Mouse (Mus musculus) heart, postnatal 14 days (tissue): ENCODE measurements around the gene Samd4b. TPM values are rescaled to one million over a fixed set of nuclear protein-coding genes. Genes with fewer than 3 reads are reported as not detected.
"Not testable (repeated sequence)": the region's sequence is repeated elsewhere in the genome, so short reads cannot be mapped to it uniquely, and the experiment has no call there.

ENCODE experiments used
- DNase-seq, 2 experiments: peaks; one replicate each; pipeline ENCODE4 v3.0.0; 2021 to 2022
- intact Hi-C: fragments of 180-260 bp; cut with DNase I; formaldehyde crosslinking; loops from one replicate; pipeline ENCODE4 v1.15.1; 2025
- total RNA-seq, 2 experiments: library from RNA; stranded (reverse); gene quantifications; 2 replicates each; pipeline ENCODE4 v1.2.3; 2021

Gene Samd4b
- total RNA-seq, 2 experiments from 2014 or later = 32.1 to 32.4 TPM

DNA sequence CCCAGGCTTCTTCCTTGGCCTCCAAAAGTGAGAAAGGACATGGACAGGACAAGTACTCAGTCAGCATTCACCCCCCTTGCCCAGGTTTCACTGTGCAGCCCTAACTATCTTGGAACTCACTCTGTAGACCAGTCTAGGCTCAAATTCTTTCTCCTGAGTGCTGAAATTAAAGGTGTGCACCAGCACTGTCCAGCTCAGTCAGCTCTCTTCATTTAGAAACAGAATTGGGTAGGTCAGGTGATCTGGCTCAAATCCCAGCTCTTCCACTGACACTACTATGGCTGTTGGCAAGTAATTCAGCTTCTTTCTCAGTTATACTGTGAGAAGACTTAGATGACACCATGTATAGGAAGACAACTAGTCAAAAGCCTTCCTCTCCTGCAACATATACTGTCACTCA, 170.2 kb downstream of the Samd4b start:
- intact Hi-C loops = no loop called here
- peak in 1 of 2 experiments; percentile 23 for DNase-seq

DNA sequence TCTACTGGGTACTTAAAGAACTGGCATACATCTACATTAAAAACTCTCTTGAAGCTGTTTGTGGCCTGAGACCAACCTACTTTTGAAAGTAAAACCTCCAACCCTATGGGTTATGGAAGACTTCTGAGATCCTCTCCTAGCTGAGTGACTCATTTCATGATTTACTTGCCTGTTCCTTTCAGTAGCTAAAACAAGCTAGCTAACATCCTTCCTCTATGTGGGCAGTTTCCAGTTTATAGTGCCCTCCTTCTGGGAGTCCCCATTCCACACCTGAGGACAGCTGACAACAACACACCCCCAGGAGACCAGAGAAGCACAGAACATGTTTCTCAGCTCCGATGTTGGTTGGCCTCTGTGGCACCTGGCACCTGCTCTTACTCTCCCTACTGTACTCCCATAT, 174.9 kb downstream of the Samd4b start:
- DNase-seq = no peak
- intact Hi-C loops = no loop called here

DNA sequence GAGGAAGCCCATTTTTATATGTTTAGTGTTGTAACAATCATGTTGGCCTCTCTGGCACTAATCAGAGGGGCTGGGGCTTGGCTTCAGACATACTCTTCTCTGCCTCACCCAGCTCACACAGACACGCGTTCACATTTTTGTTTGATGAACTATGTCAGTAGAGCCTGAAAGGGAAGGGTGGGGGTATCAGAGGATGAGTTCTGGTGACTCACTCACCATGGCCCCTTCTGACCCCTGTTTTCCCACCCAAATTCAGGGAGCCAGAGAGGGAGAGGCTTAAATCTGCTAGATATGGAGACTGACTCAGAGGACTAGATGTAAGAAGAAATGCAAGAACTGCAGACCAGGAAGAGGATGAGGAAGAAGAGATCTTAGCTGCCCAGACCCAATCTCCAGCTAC, 178.5 kb downstream of the Samd4b start:
- DNase-seq = peak in 1 of 2 experiments; percentile 14
- intact Hi-C loops = no loop called here

DNA sequence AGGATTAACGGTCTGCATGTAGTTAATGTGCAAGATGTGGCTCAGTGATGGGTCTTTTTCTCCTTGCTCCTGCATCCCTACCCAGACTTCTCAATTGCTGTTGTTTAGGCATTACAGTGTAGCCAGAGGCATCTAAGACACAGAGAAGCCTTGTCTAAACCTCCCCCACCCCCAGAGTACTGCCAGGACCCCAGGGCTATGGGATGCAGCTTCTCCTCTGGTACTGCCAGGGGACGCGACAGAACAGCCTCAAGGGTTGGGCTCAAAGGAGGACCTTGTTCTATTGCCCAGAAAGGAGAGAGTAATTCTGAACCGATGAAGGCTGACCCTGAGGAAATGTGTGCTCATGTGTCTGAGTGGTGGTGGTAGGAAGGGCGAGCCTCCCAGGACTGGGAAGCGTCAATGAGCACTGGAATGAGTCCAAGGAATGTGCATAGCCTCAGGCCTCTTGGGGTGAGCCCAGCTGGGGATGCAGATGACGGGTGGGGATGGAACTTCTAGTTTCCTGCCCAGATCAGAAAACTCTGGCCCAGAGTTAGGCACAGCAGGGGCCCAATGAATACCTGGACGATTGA, 179.8 kb downstream of the Samd4b start:
- intact Hi-C loops = no loop called here
- DNase-seq = peak; percentile 68 to 78

DNA sequence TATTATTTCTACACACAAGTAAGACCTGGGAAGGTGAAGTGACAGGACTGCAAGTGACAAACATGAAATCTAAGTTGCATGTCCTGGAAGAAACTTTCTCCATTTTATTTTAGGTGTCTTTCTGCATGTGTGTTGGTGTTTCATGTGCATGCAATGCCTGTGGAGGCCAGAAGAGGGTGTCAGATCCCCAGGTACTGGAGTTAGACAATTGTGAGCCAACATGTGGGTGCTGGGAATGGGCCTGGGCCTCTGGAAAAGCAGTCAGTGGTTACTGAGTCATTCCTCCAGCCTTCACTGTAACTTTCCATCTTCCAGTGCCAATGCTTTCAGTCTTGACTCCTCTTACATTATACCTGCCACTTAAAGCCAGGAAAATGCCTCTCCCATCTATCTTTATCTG, 180.6 kb downstream of the Samd4b start:
- intact Hi-C loops = no loop called here
- DNase-seq = no peak

DNA sequence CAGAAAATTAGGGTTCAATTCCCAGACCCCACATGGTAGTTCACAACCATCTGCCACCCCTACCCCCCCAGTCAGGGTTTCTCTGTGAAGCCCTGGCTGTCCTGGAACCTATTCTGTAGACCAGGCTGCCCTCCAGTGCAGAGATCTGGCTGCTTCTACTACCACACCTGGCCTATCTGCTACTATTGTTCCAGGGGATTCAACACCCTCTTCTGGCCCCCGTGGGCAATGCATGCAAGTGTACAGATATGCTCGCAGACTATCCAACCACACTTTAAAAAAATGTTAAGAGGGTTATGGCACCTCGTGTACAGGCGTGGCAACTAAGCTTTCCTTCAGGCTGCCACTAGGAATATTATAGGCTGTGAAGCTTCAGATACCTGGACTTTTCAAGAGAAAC, 185.1 kb downstream of the Samd4b start:
- intact Hi-C loops = no loop called here
- DNase-seq = no peak

DNA sequence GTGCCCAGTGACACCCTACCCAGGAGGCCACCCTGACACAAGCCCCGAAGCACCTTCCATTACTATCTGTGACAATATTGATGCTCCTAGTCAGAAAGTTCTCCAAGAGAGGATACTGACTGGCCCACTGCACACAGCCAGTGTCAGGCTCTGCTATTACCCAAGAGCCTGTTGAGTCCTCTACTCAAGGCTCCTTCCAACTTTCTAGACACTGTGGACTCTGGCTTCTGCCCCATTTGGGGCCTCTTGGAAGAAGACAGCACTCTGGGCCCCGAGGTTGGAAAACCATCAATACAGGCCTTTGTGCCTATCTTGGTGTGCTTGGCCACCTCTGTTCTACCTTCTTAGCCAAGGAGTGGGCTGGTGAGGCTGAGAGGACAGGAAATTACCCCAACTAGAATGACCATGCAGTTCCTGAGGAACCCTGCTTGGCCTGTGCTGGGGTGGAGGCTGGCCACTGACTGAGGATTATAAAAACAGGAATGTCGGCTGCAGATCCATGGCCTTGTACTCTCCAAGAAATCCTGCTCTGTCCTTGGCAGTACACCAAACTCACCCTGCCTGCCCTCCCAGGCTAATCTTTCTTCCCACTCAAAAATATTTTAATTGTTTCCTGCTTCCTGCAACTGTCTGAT, 187.0 kb downstream of the Samd4b start:
- peak; percentile 73 to 80 for DNase-seq
- intact Hi-C loops = no loop called here

DNA sequence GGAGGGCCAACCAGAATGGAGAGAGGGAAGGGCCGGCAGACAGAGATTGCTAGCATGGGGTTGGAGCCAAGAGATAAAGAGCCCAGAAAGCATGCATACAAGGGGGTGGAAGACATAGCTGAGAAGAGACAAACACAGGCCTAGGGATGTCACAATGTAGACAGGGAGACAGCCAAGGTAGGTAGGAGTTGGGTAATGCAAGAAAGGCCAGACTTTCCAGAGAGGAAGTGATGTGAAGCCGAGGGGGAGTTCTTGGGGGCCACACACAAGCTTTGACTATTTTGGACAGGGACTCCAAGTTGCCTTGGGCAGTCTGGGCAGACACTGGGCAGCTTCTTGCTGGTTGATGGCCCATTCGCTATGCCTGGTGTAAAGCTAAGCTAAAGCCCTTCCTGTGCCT, 196.0 kb downstream of the Samd4b start:
- intact Hi-C loops = no loop called here

DNA sequence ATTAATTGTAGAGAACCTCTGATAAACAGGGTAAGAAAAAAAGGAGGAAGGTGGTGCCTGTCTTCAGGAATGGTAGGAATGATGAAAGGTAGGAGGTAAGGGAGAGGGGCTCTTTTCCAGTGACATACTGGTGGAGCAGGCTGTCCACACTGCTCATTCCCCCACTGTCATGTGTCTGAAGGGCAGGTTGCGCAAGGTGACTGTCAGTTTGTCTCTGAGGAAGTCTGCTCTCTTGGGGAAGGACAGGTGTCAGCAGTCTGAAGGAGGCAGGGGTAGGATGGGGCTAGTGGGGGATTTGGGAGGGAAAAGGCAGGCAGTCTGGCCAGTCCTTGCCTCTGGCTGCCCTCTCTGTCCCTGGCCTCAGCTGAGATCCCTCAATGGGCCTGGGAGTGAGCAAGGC, 196.9 kb downstream of the Samd4b start:
- intact Hi-C loops = no loop called here
- no peak for DNase-seq

More for the DNA sequence above, 196.0 kb downstream of the Samd4b start:
- DNase-seq = no peak

DNA sequence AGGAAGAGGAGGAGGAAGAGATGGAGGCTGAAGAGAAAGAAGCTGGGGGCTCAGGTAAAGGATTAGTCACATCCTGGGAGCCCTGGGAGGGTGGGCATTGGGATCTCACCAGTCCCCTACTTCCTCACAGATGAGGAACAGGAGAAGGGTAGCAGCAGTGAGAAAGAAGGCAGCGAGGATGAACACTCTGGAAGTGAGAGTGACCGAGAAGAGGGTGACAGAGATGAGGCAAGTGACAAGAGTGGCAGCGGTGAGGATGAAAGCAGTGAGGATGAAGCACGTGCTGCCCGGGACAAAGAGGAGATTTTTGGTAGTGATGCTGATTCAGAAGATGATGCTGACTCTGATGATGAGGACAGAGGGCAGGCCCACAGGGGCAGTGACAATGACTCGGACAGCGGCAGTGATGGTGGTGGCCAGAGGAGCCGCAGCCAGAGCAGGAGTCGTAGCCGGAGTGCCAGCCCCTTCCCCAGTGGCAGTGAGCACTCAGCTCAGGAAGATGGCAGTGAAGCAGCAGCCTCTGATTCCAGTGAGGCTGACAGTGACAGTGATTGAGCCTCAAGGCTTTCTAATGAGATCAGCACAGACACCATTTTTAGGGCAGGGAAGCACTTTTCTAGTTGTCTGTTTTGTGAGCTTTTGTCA, 199.1 kb downstream of the Samd4b start:
- intact Hi-C loops = no loop called here

DNA sequence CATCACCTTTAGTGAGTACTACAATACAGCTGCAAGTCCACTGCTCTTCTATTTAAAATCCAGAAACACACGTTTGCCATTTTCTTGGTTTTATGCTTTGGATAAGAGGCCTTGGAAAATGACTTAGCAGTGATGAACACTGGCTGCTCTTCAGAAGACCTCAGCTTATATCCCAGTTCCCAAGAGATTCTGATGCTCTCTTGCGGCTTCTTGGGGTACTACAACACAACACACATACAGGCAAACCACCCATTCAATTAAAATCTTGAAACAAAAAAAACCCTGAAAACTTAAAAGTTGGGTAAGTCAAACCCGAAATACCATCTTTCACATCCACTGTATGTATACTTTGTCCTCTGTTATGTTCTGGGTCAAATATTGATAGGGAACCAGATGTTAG, 199.9 kb downstream of the Samd4b start:
- DNase-seq = peak in 1 of 2 experiments; percentile 51
- intact Hi-C loops = loop anchor here (2.0 kb wide), 1 partner anchor 37 kb away; no protein-coding TSS in a partner anchor

More for the DNA sequence above, 199.1 kb downstream of the Samd4b start:
- no peak for DNase-seq

DNA sequence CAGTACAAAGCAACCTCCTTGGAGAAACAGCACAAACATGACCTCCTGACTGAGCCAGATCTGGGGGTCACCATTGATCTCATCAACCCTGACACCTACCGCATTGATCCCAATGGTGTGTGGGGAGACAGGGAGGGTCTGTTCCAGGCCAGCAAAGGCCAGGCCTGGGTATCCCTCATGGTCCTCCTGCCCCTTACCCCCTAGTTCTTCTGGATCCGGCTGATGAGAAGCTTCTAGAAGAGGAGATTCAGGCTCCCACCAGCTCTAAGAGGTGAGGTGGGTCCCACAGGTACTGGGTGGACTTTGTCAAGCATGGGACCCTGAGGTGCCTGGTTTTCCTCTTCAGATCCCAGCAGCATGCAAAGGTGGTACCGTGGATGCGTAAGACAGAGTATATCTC, 202.5 kb downstream of the Samd4b start:
- DNase-seq = no peak
- intact Hi-C loops = no loop called here

DNA sequence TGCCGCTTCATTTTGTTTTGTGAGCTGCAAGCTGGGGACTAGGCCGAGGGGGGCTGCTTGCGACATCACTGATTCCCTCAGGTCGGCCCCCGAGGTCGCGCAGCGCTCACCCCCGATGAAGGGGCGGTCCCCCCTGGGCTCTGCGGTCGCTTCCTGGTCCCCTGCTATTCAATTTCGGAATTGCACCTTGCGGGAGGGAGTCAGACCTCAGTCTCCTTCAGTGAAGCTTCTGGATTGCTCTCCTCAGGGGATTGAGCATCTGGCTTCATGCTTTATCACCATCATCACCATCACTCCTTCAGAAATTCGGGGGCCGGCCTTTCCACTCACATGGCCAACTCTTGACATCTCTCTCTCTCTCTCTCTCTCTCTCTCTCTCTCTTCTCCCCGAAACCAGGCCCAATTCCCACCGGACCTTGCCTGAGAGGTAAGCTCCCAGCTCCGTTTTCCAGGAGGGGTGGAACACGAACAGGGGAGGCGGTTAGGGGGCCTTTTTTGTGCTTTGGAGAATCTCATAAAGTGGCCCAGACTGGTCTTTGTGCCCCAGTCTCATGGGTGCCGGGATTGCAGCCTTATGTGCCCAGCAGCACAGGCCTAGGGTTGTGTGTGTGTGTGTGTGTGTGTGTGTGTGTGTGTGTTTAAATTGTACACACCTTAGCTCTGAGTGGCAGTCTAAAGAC, 204.5 kb downstream of the Samd4b start:
- intact Hi-C loops = no loop called here
- no peak for DNase-seq

DNA sequence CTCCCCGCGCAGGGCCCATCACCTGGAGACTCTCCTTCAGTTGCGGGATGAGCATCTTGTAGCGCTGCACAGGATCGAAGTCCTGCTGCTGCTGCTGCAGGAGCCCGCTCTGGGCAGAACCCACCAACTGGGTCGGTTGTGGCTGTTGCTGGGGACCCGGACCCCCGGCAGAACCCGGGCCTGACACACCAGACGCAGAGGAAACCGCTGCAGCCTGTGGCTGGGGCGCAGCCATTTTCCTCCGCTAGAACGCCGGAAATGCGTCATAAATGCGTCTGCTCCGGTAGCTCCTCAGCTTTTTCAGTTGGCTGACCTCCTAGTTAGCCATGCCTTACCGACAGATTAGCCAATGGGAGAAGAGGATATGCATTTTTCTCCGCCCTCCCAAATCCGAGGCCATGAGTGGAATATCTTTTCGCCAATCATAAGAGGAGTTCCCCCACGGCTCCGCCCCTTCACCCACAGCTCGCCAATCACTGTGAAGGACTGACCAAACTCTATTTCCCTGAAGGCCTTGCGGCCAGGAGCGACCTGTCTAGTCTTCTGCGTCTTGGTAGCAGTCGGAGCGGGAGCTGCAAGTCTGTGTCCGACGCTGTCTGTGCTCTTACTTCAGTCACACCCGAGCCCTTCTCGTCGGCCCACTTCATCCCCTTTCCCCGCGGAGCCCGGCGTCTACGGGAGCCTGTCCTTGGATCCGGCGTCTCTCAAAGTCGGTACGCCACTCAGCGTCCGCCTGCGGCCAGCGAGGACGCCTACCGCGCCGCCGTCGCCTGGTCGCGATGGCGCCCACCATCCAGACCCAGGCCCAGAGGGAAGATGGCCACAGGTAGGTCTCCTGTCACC, 205.3 kb downstream of the Samd4b start, which contains the start of the genes Med29 and Paf1:
Gene Med29, minus strand, starts transcription at position 280 of the 843 bp plus-strand sequence.
Gene Paf1, plus strand, starts transcription at position 523 of the 843 bp plus-strand sequence.
- intact Hi-C loops = no loop called here
- DNase-seq = peak; percentile 92 to 94

DNA sequence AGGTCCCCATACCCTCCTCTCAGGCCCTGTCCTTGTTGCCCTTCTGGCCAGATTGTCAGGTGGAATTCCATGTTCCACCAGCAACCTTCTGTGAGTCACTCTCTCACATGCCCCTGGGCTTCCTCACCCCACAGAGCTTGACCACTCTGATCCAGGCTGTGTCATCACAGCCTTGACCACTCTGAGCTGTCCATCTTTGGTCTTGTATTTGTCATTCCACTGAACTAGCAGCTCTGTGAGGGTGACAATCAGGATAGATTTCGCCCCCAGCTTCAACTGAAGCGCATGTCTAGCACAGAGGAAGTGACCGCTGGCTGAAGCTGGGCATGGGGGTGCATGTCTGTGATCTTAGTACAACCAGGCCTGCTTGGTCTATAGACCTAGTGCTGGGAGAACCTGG, 207.6 kb downstream of the Samd4b start:
- intact Hi-C loops = no loop called here
- DNase-seq = no peak

DNA sequence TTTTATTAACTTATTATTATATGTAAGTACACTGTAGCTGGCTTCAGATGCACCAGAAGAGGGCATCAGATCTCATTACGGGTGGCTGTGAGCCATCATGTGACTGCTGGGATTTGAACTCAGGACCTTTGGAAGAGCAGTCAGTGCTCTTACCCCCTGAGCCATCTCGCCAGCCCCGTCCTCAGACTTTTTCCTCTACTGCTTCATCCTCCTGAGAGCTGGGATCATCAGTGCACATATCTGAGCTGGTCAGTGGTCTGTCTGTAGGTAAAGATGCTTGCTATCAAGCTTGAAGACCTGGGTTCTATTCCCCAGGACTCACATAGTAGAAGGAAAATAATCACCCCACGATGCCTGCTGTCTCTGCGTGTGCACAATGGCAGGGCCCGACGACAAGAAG, 210.6 kb downstream of the Samd4b start:
- DNase-seq, intact Hi-C loops: not testable (repeated sequence)

DNA sequence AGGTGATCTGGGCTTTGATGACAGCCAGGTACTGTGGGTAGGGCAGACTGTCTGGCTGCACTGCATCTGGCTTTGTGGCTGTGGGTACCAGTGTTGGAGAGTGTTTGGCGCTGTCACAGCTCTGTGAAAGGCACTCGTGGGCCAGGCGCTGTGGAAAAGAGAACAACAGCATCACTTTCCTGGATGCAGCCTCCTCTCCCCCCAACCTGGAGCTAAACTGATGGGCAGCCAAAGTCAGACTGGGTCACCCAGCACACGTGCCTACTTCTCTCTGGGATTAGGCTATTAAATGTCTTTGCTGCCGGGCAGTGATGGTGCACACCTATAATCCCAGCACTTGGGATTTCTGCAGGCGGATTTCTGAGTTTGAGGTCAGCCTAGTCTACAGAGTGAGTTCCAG, 211.1 kb downstream of the Samd4b start:
- DNase-seq = not testable (repeated sequence)
- intact Hi-C loops = loop anchor here (1.0 kb wide), 1 partner anchor 14 kb away; no protein-coding TSS in a partner anchor

DNA sequence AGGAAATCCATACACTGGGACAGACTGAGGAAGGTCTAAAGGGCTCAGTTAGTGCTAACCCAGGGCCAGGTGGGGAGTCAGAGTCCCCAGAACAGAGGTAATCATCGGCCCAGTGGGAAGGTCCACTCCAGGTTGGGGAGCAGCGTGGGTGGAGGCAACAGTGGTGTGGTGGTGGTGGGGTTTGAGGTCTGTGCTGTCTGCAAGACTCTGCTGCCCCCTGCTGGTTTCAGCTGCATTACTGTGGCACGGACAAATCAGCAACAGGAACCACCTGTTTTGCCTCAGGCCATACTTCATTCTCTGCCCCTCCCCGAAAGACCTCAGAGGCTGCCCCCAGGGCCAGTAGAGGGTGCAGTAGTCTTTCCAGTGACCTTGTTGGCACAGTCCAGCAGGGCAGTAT, 211.5 kb downstream of the Samd4b start:
- intact Hi-C loops = loop anchor here (1.0 kb wide), 1 partner anchor 13 kb away; no protein-coding TSS in a partner anchor
- DNase-seq = peak; percentile 90 to 91

DNA sequence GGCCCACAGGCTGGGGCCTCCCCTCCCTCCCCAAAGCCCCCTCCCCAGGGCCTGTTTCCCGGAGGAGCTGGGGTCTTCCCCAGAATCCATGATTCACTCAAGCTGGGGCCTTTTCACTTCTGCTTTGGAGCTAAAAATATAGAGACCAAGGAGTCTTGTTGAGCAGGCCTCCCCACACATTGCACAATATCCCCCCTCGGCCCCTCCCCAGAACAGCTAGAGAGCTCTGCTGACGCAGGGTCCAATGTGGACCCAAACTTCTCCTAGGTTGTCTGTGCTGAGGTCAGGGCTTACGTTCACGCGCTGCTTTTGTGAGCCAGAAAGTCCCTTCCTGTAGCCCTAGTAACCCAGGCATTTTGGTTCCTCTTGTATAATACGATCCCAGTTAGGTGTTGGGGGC, 211.9 kb downstream of the Samd4b start:
- DNase-seq = peak in 1 of 2 experiments; percentile 50
- intact Hi-C loops = loop anchor here (1.0 kb wide), 1 partner anchor 13 kb away; no protein-coding TSS in a partner anchor

DNA sequence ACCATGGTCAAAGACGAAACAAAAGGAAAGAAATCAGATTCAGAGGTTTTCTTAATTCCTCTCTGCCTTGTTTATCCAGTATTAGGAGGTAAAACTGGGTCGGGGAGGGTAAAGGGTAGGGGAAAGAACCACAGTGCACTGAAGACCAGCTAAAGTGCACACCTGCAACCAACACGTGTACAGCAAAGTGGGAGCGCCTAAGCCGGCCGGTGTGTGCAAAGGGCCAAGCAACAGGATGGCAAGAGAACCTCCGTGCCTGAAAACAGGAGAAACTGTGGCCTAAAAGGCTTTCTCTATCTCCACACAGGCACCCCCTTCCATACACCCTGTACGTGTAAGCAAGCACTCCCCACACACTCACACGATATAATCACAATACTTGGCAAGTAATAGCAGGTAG, 212.7 kb downstream of the Samd4b start:
- intact Hi-C loops = no loop called here
- no peak for DNase-seq
